ENCODE assay signal across 13 mouse cellular contexts in the genomic region with DNA sequence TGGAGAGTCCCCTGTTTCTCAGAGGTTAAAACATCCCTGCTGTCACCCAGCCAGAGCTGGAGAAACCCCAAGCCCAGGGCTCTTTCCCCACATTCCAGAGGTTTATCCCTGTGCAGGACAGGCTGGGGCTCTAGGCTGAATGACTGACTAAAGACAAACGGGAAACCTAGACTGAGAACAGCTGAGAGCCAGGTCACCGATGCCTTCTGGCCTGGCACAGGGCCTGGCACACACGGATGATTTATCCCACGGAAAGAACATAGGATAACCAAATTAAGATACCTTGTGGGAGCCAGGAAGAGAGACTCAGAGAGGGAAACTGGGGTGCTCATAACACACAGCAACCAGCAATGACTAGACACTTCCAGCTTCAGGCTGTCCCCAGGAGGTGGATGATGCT. TPM values are rescaled to one million over a fixed set of nuclear protein-coding genes. Genes with fewer than 3 reads are reported as not detected.
"Had no signal": no experiment of that assay in that cellular context is flagged by ENCODE, and none has a peak within 500 bp of the region (broad histone marks: within the 10 kb centered on the region; RNA-seq: fewer than 3 reads in every experiment).

No protein-coding gene starts in this region.

- H3K36me3 ChIP-seq: kidney, embryonic 15.5 days; limb, embryonic 10.5 days; liver, embryonic 15.5 days; neural tube, embryonic 12.5 days had no signal

- ATAC-seq: lung, postnatal 0 days had no signal

- H3K27ac ChIP-seq: kidney, embryonic 15.5 days; limb, embryonic 10.5 days; liver, embryonic 15.5 days; neural tube, embryonic 12.5 days had no signal

- H3K4me2 ChIP-seq: kidney, embryonic 15.5 days; liver, embryonic 11.5 days; liver, embryonic 15.5 days; neural tube, embryonic 12.5 days had no signal

- H3K9ac ChIP-seq: kidney, embryonic 15.5 days; liver, embryonic 15.5 days; neural tube, embryonic 12.5 days had no signal

- H3K4me1 ChIP-seq: liver, embryonic 15.5 days had no signal

- H3K4me3 ChIP-seq: kidney, embryonic 15.5 days; limb, embryonic 10.5 days; liver, embryonic 15.5 days; neural tube, embryonic 12.5 days had no signal

- H3K9me3 ChIP-seq: kidney, embryonic 15.5 days; limb, embryonic 10.5 days; liver, embryonic 15.5 days; neural tube, embryonic 12.5 days had no signal

- DNase-seq: kidney, postnatal 14 days; lung, adult 2 months; lung, postnatal 36 days; midbrain, embryonic 14.5 days; right cerebral cortex, postnatal 4 days; thymus, postnatal 4 days had no signal

RNA-seq across cellular contexts. Expression of a gene that starts 35.5 kb away (rescaled TPM):
- total RNA-seq: monocyte, adult 5-6 weeks had no signal
